Mouse (Mus musculus) thymus, adult 2 months (tissue): Measurements from ENCODE around the gene Dnaja1.

ENCODE experiments used
- CTCF ChIP-seq: fragments of 200-500 bp; IDR thresholded peaks from 2 replicates; pipeline ENCODE4 v1.5.1; 2012; ENCODE audit warnings: mild to moderate bottlenecking, control low read depth, low read length, moderate library complexity, borderline replicate concordance; ENCODE audit not compliant: control insufficient read depth, poor library complexity, insufficient read depth; ENCODE audit errors: extremely low read depth
- POLR2A ChIP-seq: fragments of 200-500 bp; IDR thresholded peaks from 2 replicates; pipeline ENCODE4 v1.6.1; 2012; ENCODE audit warnings: mild to moderate bottlenecking, low read length, control low read depth, moderate library complexity; ENCODE audit not compliant: control insufficient read depth, poor library complexity, insufficient read depth; ENCODE audit errors: extremely low read depth

- TF ChIP-seq CTCF, result no peak
- TF ChIP-seq POLR2A, result no peak
Measured at GRCm38 (mm10) chr4:40697059-40697458, 24.9 kb upstream of the Dnaja1 start.
